15 mouse cellular contexts compared by ENCODE assay signal in the genomic region with DNA sequence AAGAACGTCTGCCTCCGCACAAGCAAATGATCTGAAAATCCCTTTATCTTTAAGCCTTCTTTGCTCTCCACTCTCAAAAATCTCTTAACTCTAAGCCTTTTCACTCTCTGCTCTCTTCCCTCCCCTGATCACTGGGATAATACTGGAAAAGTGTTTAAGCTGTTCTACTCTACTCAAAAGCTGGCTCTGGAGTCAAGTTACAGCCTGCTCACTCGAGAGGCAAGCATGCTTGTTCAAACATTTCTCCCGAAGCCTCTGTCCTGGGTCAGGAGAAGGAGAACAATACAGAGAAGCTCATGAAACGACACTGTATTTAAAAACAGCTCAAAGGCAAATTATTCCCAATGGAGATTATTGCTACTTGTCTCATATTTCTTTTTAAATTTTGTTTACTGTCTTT. TPM values are rescaled to one million over a fixed set of nuclear protein-coding genes. Genes with fewer than 3 reads are reported as not detected.
A peak's percentile ranks its signal among the peaks of the same experiment; 100 is the strongest.
DNase-seq lines count a peak whose midpoint lies in the region; ATAC-seq lines count a peak whose summit lies in the region.
"Had no signal": no experiment of that assay in that cellular context is flagged by ENCODE, and none has a peak within 500 bp of the region (broad histone marks: within the 10 kb centered on the region; RNA-seq: fewer than 3 reads in every experiment).

No protein-coding gene starts in this region.

- no peaks in the 10 kb centered on the region for H3K9me3 ChIP-seq in midbrain, embryonic 11.5 days (ENCODE audit: control insufficient read depth, low read length)
- H3K9me3 ChIP-seq in midbrain, embryonic 13.5 days, result no peaks in the 10 kb centered on the region
- H3K9me3 ChIP-seq in embryonic facial prominence, embryonic 14.5 days (ENCODE audit: control insufficient read depth, low read length), result no peaks in the 10 kb centered on the region
- H3K9me3 ChIP-seq in stomach, embryonic 15.5 days, result no peaks in the 10 kb centered on the region
- H3K9me3 ChIP-seq: heart, embryonic 12.5 days; liver, embryonic 15.5 days had no signal

- WGBS in midbrain, embryonic 11.5 days, result 11% methylated on average over 5 of the region's 5 CpGs
- WGBS in midbrain, embryonic 13.5 days, result 14% methylated on average over 5 of the region's 5 CpGs
- WGBS in embryonic facial prominence, embryonic 14.5 days, result 20% methylated on average over 5 of the region's 5 CpGs
- WGBS in stomach, embryonic 15.5 days, result 24% methylated on average over 5 of the region's 5 CpGs

- H3K4me3 ChIP-seq in midbrain, embryonic 11.5 days (ENCODE audit: low read depth, low read length), result no peak overlapping the region
- H3K4me3 ChIP-seq in midbrain, embryonic 13.5 days (replicated peaks), result no peak overlapping the region
- H3K4me3 ChIP-seq in embryonic facial prominence, embryonic 14.5 days (ENCODE audit: low read depth, low read length), result no peak overlapping the region
- H3K4me3 ChIP-seq in stomach, embryonic 15.5 days (replicated peaks), result no peak overlapping the region
- H3K4me3 ChIP-seq: gastrocnemius, adult 2 months; heart, embryonic 12.5 days; layer of hippocampus, adult 2 months; liver, embryonic 15.5 days had no signal

- ATAC-seq in midbrain, embryonic 11.5 days (ENCODE audit: low FRiP score), result no peak
- ATAC-seq in midbrain, embryonic 13.5 days, result no peak
- peak; percentile 91 for ATAC-seq in embryonic facial prominence, embryonic 14.5 days (ENCODE audit: low read depth)
- ATAC-seq in stomach, embryonic 15.5 days (ENCODE audit: insufficient read depth, low FRiP score, low read depth), result peak; percentile 77; the same call in 1 of the 2 replicates
- ATAC-seq: Patski had no signal

- peak overlapping the region; percentile 4; the same call in 1 of the 2 replicates for H3K4me2 ChIP-seq in midbrain, embryonic 11.5 days
- H3K4me2 ChIP-seq in midbrain, embryonic 13.5 days (replicated peaks), result no peak overlapping the region
- peak overlapping the region; percentile 15; the same call in 1 of the 2 replicates for H3K4me2 ChIP-seq in embryonic facial prominence, embryonic 14.5 days (ENCODE audit: low read depth, low read length)
- no peak overlapping the region for H3K4me2 ChIP-seq in stomach, embryonic 15.5 days
- H3K4me2 ChIP-seq: heart, embryonic 12.5 days; liver, embryonic 15.5 days had no signal

- DNase-seq in heart, adult 11 months, result peak; percentile 60
- DNase-seq in heart, adult 18-20 months, result no peak
- DNase-seq in midbrain, embryonic 11.5 days (ENCODE audit: low spot score, missing footprints), result no peak
- DNase-seq in embryonic facial prominence, embryonic 14.5 days (ENCODE audit: low spot score), result peak; percentile 91
- DNase-seq in frontal cortex, postnatal 36 days (ENCODE audit: low spot score in 2 of 2), result no peak
- DNase-seq in spleen, adult 18-20 months, result no peak
- DNase-seq: cerebellum, postnatal 10 days; gastrocnemius, adult 2 months; kidney, adult 11 months had no signal

- no peak overlapping the region for H3K27ac ChIP-seq in midbrain, embryonic 11.5 days (ENCODE audit: low read depth, low read length)
- no peak overlapping the region for H3K27ac ChIP-seq in midbrain, embryonic 13.5 days
- peak overlapping the region; percentile 35 for H3K27ac ChIP-seq in embryonic facial prominence, embryonic 14.5 days (replicated peaks; ENCODE audit: low read depth, low read length)
- peak overlapping the region; percentile 59 for H3K27ac ChIP-seq in stomach, embryonic 15.5 days
- H3K27ac ChIP-seq: gastrocnemius, adult 2 months; layer of hippocampus, adult 2 months; liver, embryonic 15.5 days had no signal

- H3K9ac ChIP-seq in midbrain, embryonic 11.5 days (ENCODE audit: low read length), result no peak overlapping the region
- no peak overlapping the region for H3K9ac ChIP-seq in midbrain, embryonic 13.5 days (replicated peaks)
- H3K9ac ChIP-seq in embryonic facial prominence, embryonic 14.5 days (ENCODE audit: low read depth, low read length), result no peak overlapping the region
- no peak overlapping the region for H3K9ac ChIP-seq in stomach, embryonic 15.5 days
- H3K9ac ChIP-seq: heart, embryonic 12.5 days; liver, embryonic 15.5 days had no signal

- H3K36me3 ChIP-seq in midbrain, embryonic 11.5 days (ENCODE audit: control insufficient read depth, insufficient read depth, low read length), result no peaks in the 10 kb centered on the region
- H3K36me3 ChIP-seq in midbrain, embryonic 13.5 days, result no peaks in the 10 kb centered on the region
- H3K36me3 ChIP-seq in embryonic facial prominence, embryonic 14.5 days (ENCODE audit: control insufficient read depth, insufficient read depth, low read length), result no peaks in the 10 kb centered on the region
- H3K36me3 ChIP-seq in stomach, embryonic 15.5 days, result no peaks in the 10 kb centered on the region
- H3K36me3 ChIP-seq: heart, embryonic 12.5 days; liver, embryonic 15.5 days had no signal

- no peaks in the 10 kb centered on the region for H3K27me3 ChIP-seq in midbrain, embryonic 11.5 days (ENCODE audit: control insufficient read depth, insufficient read depth, low read length)
- H3K27me3 ChIP-seq in midbrain, embryonic 13.5 days, result no peaks in the 10 kb centered on the region
- no peaks in the 10 kb centered on the region for H3K27me3 ChIP-seq in embryonic facial prominence, embryonic 14.5 days (replicated peaks; ENCODE audit: control insufficient read depth, insufficient read depth, low read length)
- no peaks in the 10 kb centered on the region for H3K27me3 ChIP-seq in stomach, embryonic 15.5 days (replicated peaks)
- H3K27me3 ChIP-seq: heart, embryonic 12.5 days; liver, embryonic 15.5 days; Patski had no signal

- no peaks in the 10 kb centered on the region for H3K4me1 ChIP-seq in midbrain, embryonic 11.5 days (ENCODE audit: control insufficient read depth, insufficient read depth, low read length)
- no peaks in the 10 kb centered on the region for H3K4me1 ChIP-seq in midbrain, embryonic 13.5 days (replicated peaks)
- peaks cover 14% of the 10 kb centered on the region; the same call in 1 of the 2 replicates for H3K4me1 ChIP-seq in embryonic facial prominence, embryonic 14.5 days (ENCODE audit: control insufficient read depth, insufficient read depth, low read length)
- peaks cover 5% of the 10 kb centered on the region; the same call in 1 of the 2 replicates for H3K4me1 ChIP-seq in stomach, embryonic 15.5 days
- H3K4me1 ChIP-seq: liver, embryonic 15.5 days had no signal

RNA-seq across cellular contexts. Expression of gene Abcd3, which starts 44.0 kb away (rescaled TPM):
- total RNA-seq in heart, adult 18-20 months (2021), result 10 to 100 TPM; 78.1 to 93.1 TPM
- 58.7 and 60.0 TPM in 2 replicates for polyA plus RNA-seq in midbrain, embryonic 11.5 days (2014; fragmentation: Nextera tagmentation; extraction: Ambion mirVana)
- 62.5 and 63.0 TPM in 2 replicates for polyA plus RNA-seq in midbrain, embryonic 13.5 days (2015; fragmentation: Nextera tagmentation; extraction: Ambion mirVana)
- polyA plus RNA-seq in embryonic facial prominence, embryonic 14.5 days (2014; fragmentation: Nextera tagmentation; extraction: Ambion mirVana), result 53.5 and 58.8 TPM in 2 replicates
- 73.9 and 77.5 TPM in 2 replicates for polyA plus RNA-seq in stomach, embryonic 15.5 days (2015; fragmentation: Nextera tagmentation; extraction: Ambion mirVana)

Comparison
In these comparisons a context has a peak if more than half of its experiments do, and no peak if none do; other contexts are left out.
1. DNase-seq: peak in heart, adult 11 months (single experiment) and embryonic facial prominence, embryonic 14.5 days (single experiment); none in heart, adult 18-20 months (0 of 2), midbrain, embryonic 11.5 days (single experiment), frontal cortex, postnatal 36 days (0 of 2) and spleen, adult 18-20 months (0 of 2).
2. H3K4me2 ChIP-seq: peak in midbrain, embryonic 11.5 days (single experiment) and embryonic facial prominence, embryonic 14.5 days (single experiment); none in midbrain, embryonic 13.5 days (single experiment) and stomach, embryonic 15.5 days (single experiment).
3. ATAC-seq: peak in embryonic facial prominence, embryonic 14.5 days (single experiment) and stomach, embryonic 15.5 days (single experiment); none in midbrain, embryonic 11.5 days (single experiment) and midbrain, embryonic 13.5 days (single experiment).
4. H3K27ac ChIP-seq: peak in embryonic facial prominence, embryonic 14.5 days (single experiment) and stomach, embryonic 15.5 days (single experiment); none in midbrain, embryonic 11.5 days (single experiment) and midbrain, embryonic 13.5 days (single experiment).